Mouse (Mus musculus) spleen, adult 2 months (tissue): ENCODE measurements around the gene Zfp706.

Experiments
- CTCF ChIP-seq: fragments of 200-500 bp; IDR thresholded peaks from 2 replicates; pipeline ENCODE4 v1.5.1; 2011; ENCODE audit warnings: mild to moderate bottlenecking, inconsistent platforms; ENCODE audit not compliant: insufficient read depth, insufficient read length, insufficient replicate concordance; ENCODE audit errors: extremely low read depth
- POLR2A ChIP-seq: fragments of 200-500 bp; IDR thresholded peaks from 2 replicates; pipeline ENCODE4 v1.6.1; 2011; ENCODE audit warnings: low read depth, low read length, inconsistent platforms

GRCm38 (mm10) chr15:36977823-36978222 is 29.8 kb downstream of the Zfp706 start:
- TF ChIP-seq CTCF (no peak), POLR2A (no peak)
